Mouse (Mus musculus): ENCODE measurements around the gene Zcchc4. TPM values are rescaled to one million over a fixed set of nuclear protein-coding genes. Genes with fewer than 3 reads are reported as not detected.

Gene Zcchc4
- 5.3 TPM for polyA plus RNA-seq (2012; fragmentation: generic; extraction: Trizol)

GRCm38 (mm10) chr5:52775237-52775636 lies at the start of gene Zcchc4:
Gene Zcchc4, plus strand, starts transcription at chr5:52775409.
- no peak within 1 kb of the TSS for H3ac ChIP-seq (ENCODE audit: control insufficient read depth, insufficient read length)
- H3K27me3 ChIP-seq (ENCODE audit: control insufficient read depth, insufficient read depth, insufficient read length) = no peaks in the 10 kb centered on the region
- H3K79me2 ChIP-seq (ENCODE audit: control insufficient read depth, insufficient read depth) = no peaks in the 10 kb centered on the region
- no peak within 1 kb of the TSS for H3K4me3 ChIP-seq
- peaks cover 3% of the 10 kb centered on the region for H3K36me3 ChIP-seq (ENCODE audit: control insufficient read depth, insufficient read depth)
- no peak within 1 kb of the TSS for H3K4me2 ChIP-seq (ENCODE audit: low read depth)
- no peak for TF ChIP-seq REST (IDR thresholded peaks at IDR 0.05; ENCODE audit: insufficient read depth, insufficient read length)
- TF ChIP-seq TCF12 (IDR thresholded peaks at IDR 0.05; ENCODE audit: insufficient read depth, poor library complexity, severe bottlenecking) = no peak
- TF ChIP-seq CEBPB (IDR thresholded peaks at IDR 0.05; ENCODE audit: insufficient read depth, poor library complexity, severe bottlenecking) = no peak
- TF ChIP-seq USF1 (IDR thresholded peaks at IDR 0.05; ENCODE audit: low read depth) = no peak
- no peak for TF ChIP-seq SRF (IDR thresholded peaks at IDR 0.05; ENCODE audit: control insufficient read depth, insufficient read length, low read depth)
- TF ChIP-seq E2F4 (IDR thresholded peaks at IDR 0.05; ENCODE audit: insufficient read depth) = no peak
- no peak for TF ChIP-seq POLR2AphosphoS2 (IDR thresholded peaks at IDR 0.05; ENCODE audit: insufficient read length, low read depth)
- no peak for TF ChIP-seq TCF3 (IDR thresholded peaks at IDR 0.05; ENCODE audit: insufficient read length, low read depth)
- TF ChIP-seq MYOD1 (IDR thresholded peaks at IDR 0.05; ENCODE audit: control insufficient read depth in 1 of 3, insufficient read length in 2 of 3, low read depth in 2 of 3) = no peak
- TF ChIP-seq POLR2A (IDR thresholded peaks at IDR 0.05; ENCODE audit: insufficient read length, low read depth) = no peak
- TF ChIP-seq MAX (IDR thresholded peaks at IDR 0.05; ENCODE audit: low read depth) = no peak
- TF ChIP-seq MYOG (IDR thresholded peaks at IDR 0.05; ENCODE audit: control insufficient read depth in 1 of 3, insufficient read depth in 1 of 3, insufficient read length in 2 of 3, low read depth in 2 of 3) = no peak

- Histone ChIP-seq H3K36me3 (ENCODE audit: control insufficient read depth, insufficient read depth) (no peaks in the 10 kb centered on the region), H3ac (ENCODE audit: control insufficient read depth, insufficient read length) (no peak overlapping the region), H3K4me2 (ENCODE audit: low read depth) (no peak overlapping the region), H3K79me2 (ENCODE audit: control insufficient read depth, insufficient read depth) (no peaks in the 10 kb centered on the region), H3K27me3 (ENCODE audit: control insufficient read depth, insufficient read depth, insufficient read length) (no peaks in the 10 kb centered on the region), H3K4me3 (no peak overlapping the region)
- TF ChIP-seq REST (IDR thresholded peaks at IDR 0.05; ENCODE audit: insufficient read depth, insufficient read length) (no peak), POLR2AphosphoS2 (IDR thresholded peaks at IDR 0.05; ENCODE audit: insufficient read length, low read depth) (no peak), MYOD1 (IDR thresholded peaks at IDR 0.05; ENCODE audit: control insufficient read depth in 1 of 3, insufficient read length in 2 of 3, low read depth in 2 of 3) (no peak), POLR2A (IDR thresholded peaks at IDR 0.05; ENCODE audit: insufficient read length, low read depth) (no peak), SRF (IDR thresholded peaks at IDR 0.05; ENCODE audit: control insufficient read depth, insufficient read length, low read depth) (no peak), TCF12 (IDR thresholded peaks at IDR 0.05; ENCODE audit: insufficient read depth, poor library complexity, severe bottlenecking) (no peak), MYOG (IDR thresholded peaks at IDR 0.05; ENCODE audit: control insufficient read depth in 1 of 3, insufficient read depth in 1 of 3, insufficient read length in 2 of 3, low read depth in 2 of 3) (no peak), E2F4 (IDR thresholded peaks at IDR 0.05; ENCODE audit: insufficient read depth) (no peak), MAX (IDR thresholded peaks at IDR 0.05; ENCODE audit: low read depth) (no peak), USF1 (IDR thresholded peaks at IDR 0.05; ENCODE audit: low read depth) (no peak), CEBPB (IDR thresholded peaks at IDR 0.05; ENCODE audit: insufficient read depth, poor library complexity, severe bottlenecking) (no peak), TCF3 (IDR thresholded peaks at IDR 0.05; ENCODE audit: insufficient read length, low read depth) (no peak)
These were observed 47.5 kb upstream of the Zcchc4 start for GRCm38 (mm10) chr5:52727747-52728146.

GRCm38 (mm10) chr5:52732811-52733210 lies 42.4 kb upstream of the Zcchc4 start:
- no peak for TF ChIP-seq POLR2A (IDR thresholded peaks at IDR 0.05; ENCODE audit: insufficient read length, low read depth)
- no peak for TF ChIP-seq MYOD1 (IDR thresholded peaks at IDR 0.05; ENCODE audit: control insufficient read depth in 1 of 3, insufficient read length in 2 of 3, low read depth in 2 of 3)
- TF ChIP-seq REST (IDR thresholded peaks at IDR 0.05; ENCODE audit: insufficient read depth, insufficient read length) = no peak
- TF ChIP-seq SRF (IDR thresholded peaks at IDR 0.05; ENCODE audit: control insufficient read depth, insufficient read length, low read depth) = no peak
- no peak for TF ChIP-seq USF1 (IDR thresholded peaks at IDR 0.05; ENCODE audit: low read depth)
- TF ChIP-seq TCF12 (IDR thresholded peaks at IDR 0.05; ENCODE audit: insufficient read depth, poor library complexity, severe bottlenecking) = no peak
- TF ChIP-seq MYOG (IDR thresholded peaks at IDR 0.05; ENCODE audit: control insufficient read depth in 1 of 3, insufficient read depth in 1 of 3, insufficient read length in 2 of 3, low read depth in 2 of 3) = no peak
- TF ChIP-seq E2F4 (IDR thresholded peaks at IDR 0.05; ENCODE audit: insufficient read depth) = no peak
- no peak for TF ChIP-seq CEBPB (IDR thresholded peaks at IDR 0.05; ENCODE audit: insufficient read depth, poor library complexity, severe bottlenecking)
- no peak for TF ChIP-seq MAX (IDR thresholded peaks at IDR 0.05; ENCODE audit: low read depth)
- no peak for TF ChIP-seq POLR2AphosphoS2 (IDR thresholded peaks at IDR 0.05; ENCODE audit: insufficient read length, low read depth)
- TF ChIP-seq TCF3 (IDR thresholded peaks at IDR 0.05; ENCODE audit: insufficient read length, low read depth) = no peak

GRCm38 (mm10) chr5:52736046-52736445 lies 39.2 kb upstream of the Zcchc4 start:
- no peak for TF ChIP-seq MYOD1 (IDR thresholded peaks at IDR 0.05; ENCODE audit: control insufficient read depth in 1 of 3, insufficient read length in 2 of 3, low read depth in 2 of 3)
- no peak for TF ChIP-seq CEBPB (IDR thresholded peaks at IDR 0.05; ENCODE audit: insufficient read depth, poor library complexity, severe bottlenecking)
- no peak for TF ChIP-seq USF1 (IDR thresholded peaks at IDR 0.05; ENCODE audit: low read depth)
- TF ChIP-seq TCF3 (IDR thresholded peaks at IDR 0.05; ENCODE audit: insufficient read length, low read depth) = no peak
- TF ChIP-seq MYOG (IDR thresholded peaks at IDR 0.05; ENCODE audit: control insufficient read depth in 1 of 3, insufficient read depth in 1 of 3, insufficient read length in 2 of 3, low read depth in 2 of 3) = no peak
- no peak for TF ChIP-seq POLR2A (IDR thresholded peaks at IDR 0.05; ENCODE audit: insufficient read length, low read depth)
- no peak for TF ChIP-seq SRF (IDR thresholded peaks at IDR 0.05; ENCODE audit: control insufficient read depth, insufficient read length, low read depth)
- Histone ChIP-seq H3K4me2 (ENCODE audit: low read depth) (no peak overlapping the region), H3K79me2 (ENCODE audit: control insufficient read depth, insufficient read depth) (no peaks in the 10 kb centered on the region), H3K27me3 (ENCODE audit: control insufficient read depth, insufficient read depth, insufficient read length) (no peaks in the 10 kb centered on the region), H3K36me3 (ENCODE audit: control insufficient read depth, insufficient read depth) (no peaks in the 10 kb centered on the region), H3ac (ENCODE audit: control insufficient read depth, insufficient read length) (no peak overlapping the region), H3K4me3 (no peak overlapping the region)

More at GRCm38 (mm10) chr5:52732811-52733210, 42.4 kb upstream of the Zcchc4 start:
- Histone ChIP-seq H3K27me3 (ENCODE audit: control insufficient read depth, insufficient read depth, insufficient read length) (no peaks in the 10 kb centered on the region), H3K79me2 (ENCODE audit: control insufficient read depth, insufficient read depth) (no peaks in the 10 kb centered on the region), H3K4me3 (no peak overlapping the region), H3ac (ENCODE audit: control insufficient read depth, insufficient read length) (no peak overlapping the region), H3K4me2 (ENCODE audit: low read depth) (no peak overlapping the region), H3K36me3 (ENCODE audit: control insufficient read depth, insufficient read depth) (no peaks in the 10 kb centered on the region)
